ENCODE assay signal across 15 mouse cellular contexts in genomic region chr1:134512584-134512983, GRCm38 (mm10). TPM values are rescaled to one million over a fixed set of nuclear protein-coding genes. Genes with fewer than 3 reads are reported as not detected.
A peak's percentile ranks its signal among the peaks of the same experiment; 100 is the strongest.
DNase-seq lines count a peak whose midpoint lies in the region; ATAC-seq and TF ChIP-seq lines count a peak whose summit lies in the region.
"Had no signal": no experiment of that assay in that cellular context is flagged by ENCODE, and none has a peak within 500 bp of the region (broad histone marks: within the 10 kb centered on the region; RNA-seq: fewer than 3 reads in every experiment).

No protein-coding gene starts in this region.

- no peak for TF ChIP-seq POLR2A in heart, adult 2 months (IDR thresholded peaks at IDR 0.05; ENCODE audit: insufficient read depth, low read depth, low read length)

- H3K79me2 ChIP-seq in heart, adult 2 months (replicated peaks; ENCODE audit: control insufficient read depth, insufficient read depth, low read length): no peaks in the 10 kb centered on the region

- ATAC-seq in heart, embryonic 12.5 days (ENCODE audit: insufficient number of reproducible peaks, low FRiP score): no peak
- ATAC-seq in lung, embryonic 14.5 days (ENCODE audit: insufficient read depth): no peak
- no peak for ATAC-seq in hindbrain, postnatal 0 days
- 0 out of 2 replicates have a peak, but pooled peaks have one; percentile 30 for ATAC-seq in neural tube, embryonic 15.5 days (ENCODE audit: low FRiP score)

- H3K36me3 ChIP-seq in heart, embryonic 12.5 days: peaks cover 16% of the 10 kb centered on the region
- no peaks in the 10 kb centered on the region for H3K36me3 ChIP-seq in heart, adult 2 months (ENCODE audit: control insufficient read depth, insufficient read depth, low read length)
- peaks cover 12% of the 10 kb centered on the region; the same call in 1 of the 2 replicates for H3K36me3 ChIP-seq in lung, embryonic 14.5 days (ENCODE audit: insufficient read depth)
- H3K36me3 ChIP-seq in hindbrain, postnatal 0 days (ENCODE audit: insufficient read depth, low read length): peaks cover 4% of the 10 kb centered on the region; the same call in 1 of the 2 replicates
- peaks cover 15% of the 10 kb centered on the region for H3K36me3 ChIP-seq in neural tube, embryonic 15.5 days

- H3K9ac ChIP-seq in heart, embryonic 12.5 days: no peak overlapping the region
- H3K9ac ChIP-seq in heart, adult 2 months (ENCODE audit: low read depth, low read length): no peak overlapping the region
- no peak overlapping the region for H3K9ac ChIP-seq in lung, embryonic 14.5 days
- H3K9ac ChIP-seq in hindbrain, postnatal 0 days (replicated peaks; ENCODE audit: low read length): no peak overlapping the region
- no peak overlapping the region for H3K9ac ChIP-seq in neural tube, embryonic 15.5 days (replicated peaks)

- intact Hi-C loops in heart, adult 2 months (cut with DNase I): no loop called here

- DNase-seq in heart, adult 2 months: no peak
- no peak for DNase-seq in lung, embryonic 14.5 days
- no peak for DNase-seq in lung, adult 18-20 months
- DNase-seq in hindbrain, postnatal 0 days (ENCODE audit: low spot score): no peak
- DNase-seq in urinary bladder, postnatal 36 days (ENCODE audit: low spot score in 2 of 2): no peak
- DNase-seq in right cerebral cortex, postnatal 10 days (ENCODE audit: low spot score in 2 of 2): no peak
- DNase-seq: thymus, postnatal 25 days had no signal

- no peak for TF ChIP-seq CTCF in heart, adult 2 months (IDR thresholded peaks at IDR 0.05)
- no peak for TF ChIP-seq CTCF in lung, embryonic 14.5 days (IDR thresholded peaks at IDR 0.05; ENCODE audit: low read depth)
- TF ChIP-seq CTCF in hindbrain, postnatal 0 days (IDR thresholded peaks at IDR 0.05; ENCODE audit: low read depth): no peak

- no peak overlapping the region for H3K4me3 ChIP-seq in heart, embryonic 12.5 days
- H3K4me3 ChIP-seq in heart, adult 2 months: no peak overlapping the region
- no peak overlapping the region; the same call in 1 of the 2 replicates for H3K4me3 ChIP-seq in lung, embryonic 14.5 days (ENCODE audit: low read depth, low read length)
- no peak overlapping the region for H3K4me3 ChIP-seq in hindbrain, postnatal 0 days (ENCODE audit: low read length)
- no peak overlapping the region for H3K4me3 ChIP-seq in neural tube, embryonic 15.5 days (replicated peaks)

- H3K9me3 ChIP-seq in heart, embryonic 12.5 days (replicated peaks): no peaks in the 10 kb centered on the region
- no peaks in the 10 kb centered on the region for H3K9me3 ChIP-seq in lung, embryonic 14.5 days (ENCODE audit: low read depth, low read length)
- H3K9me3 ChIP-seq in hindbrain, postnatal 0 days (ENCODE audit: low read length): no peaks in the 10 kb centered on the region
- no peaks in the 10 kb centered on the region for H3K9me3 ChIP-seq in neural tube, embryonic 15.5 days (replicated peaks)
- H3K9me3 ChIP-seq: liver, embryonic 15.5 days had no signal

- TF ChIP-seq EP300 in heart, adult 2 months (IDR thresholded peaks at IDR 0.05; ENCODE audit: insufficient read depth, low read depth, low read length): no peak

- H3K27ac ChIP-seq in heart, embryonic 12.5 days (ENCODE audit: poor library complexity, severe bottlenecking): no peak overlapping the region
- H3K27ac ChIP-seq in heart, adult 2 months: no peak overlapping the region
- no peak overlapping the region for H3K27ac ChIP-seq in lung, embryonic 14.5 days (ENCODE audit: low read depth)
- no peak overlapping the region; the same call in 1 of the 2 replicates for H3K27ac ChIP-seq in hindbrain, postnatal 0 days
- H3K27ac ChIP-seq in neural tube, embryonic 15.5 days (replicated peaks): no peak overlapping the region
- H3K27ac ChIP-seq: kidney, postnatal 0 days; liver, embryonic 15.5 days had no signal

- WGBS in heart, embryonic 12.5 days: 53% methylated on average over 6 of the region's 6 CpGs
- WGBS in heart, adult 2 months: 73% methylated on average over 6 of the region's 6 CpGs
- WGBS in lung, embryonic 14.5 days: 57% methylated on average over 6 of the region's 6 CpGs
- 57% methylated on average over 6 of the region's 6 CpGs for WGBS in hindbrain, postnatal 0 days
- WGBS in neural tube, embryonic 15.5 days: 38% methylated on average over 6 of the region's 6 CpGs

- peaks cover 25% of the 10 kb centered on the region for H3K27me3 ChIP-seq in heart, embryonic 12.5 days (replicated peaks)
- no peaks in the 10 kb centered on the region for H3K27me3 ChIP-seq in heart, adult 2 months (ENCODE audit: control insufficient read depth, insufficient read depth, low read length)
- peaks cover 8% of the 10 kb centered on the region; the same call in 1 of the 2 replicates for H3K27me3 ChIP-seq in lung, embryonic 14.5 days (ENCODE audit: insufficient read depth, low read length)
- H3K27me3 ChIP-seq in hindbrain, postnatal 0 days (ENCODE audit: insufficient read depth, low read length): no peaks in the 10 kb centered on the region
- peaks cover 29% of the 10 kb centered on the region for H3K27me3 ChIP-seq in neural tube, embryonic 15.5 days (replicated peaks)

- H3K4me1 ChIP-seq in heart, embryonic 12.5 days (replicated peaks): peaks cover 31% of the 10 kb centered on the region
- peaks cover 4% of the 10 kb centered on the region; the same call in 1 of the 2 replicates for H3K4me1 ChIP-seq in heart, adult 2 months (ENCODE audit: control insufficient read depth, insufficient read depth, low read length)
- H3K4me1 ChIP-seq in lung, embryonic 14.5 days (ENCODE audit: insufficient read depth): peaks cover 14% of the 10 kb centered on the region
- peaks cover 15% of the 10 kb centered on the region for H3K4me1 ChIP-seq in hindbrain, postnatal 0 days (ENCODE audit: insufficient read depth, low read length)
- H3K4me1 ChIP-seq in neural tube, embryonic 15.5 days: peaks cover 22% of the 10 kb centered on the region

- H3K4me2 ChIP-seq in heart, embryonic 12.5 days: peak overlapping the region; percentile 92
- H3K4me2 ChIP-seq in lung, embryonic 14.5 days: peak overlapping the region; percentile 86
- peak overlapping the region; percentile 3; the same call in 1 of the 2 replicates for H3K4me2 ChIP-seq in hindbrain, postnatal 0 days (ENCODE audit: low read depth, low read length)
- H3K4me2 ChIP-seq in neural tube, embryonic 15.5 days: peak overlapping the region; percentile 64

RNA-seq across cellular contexts. Expression of gene Rabif, which starts 18.1 kb away (rescaled TPM):
- 32.2 and 32.8 TPM in 2 replicates for polyA plus RNA-seq in heart, embryonic 12.5 days (2016; fragmentation: Nextera tagmentation; extraction: Ambion mirVana)
- 1 to 10 TPM; 8.6 to 9.1 TPM for total RNA-seq in heart, adult 2 months (2021)
- polyA plus RNA-seq in heart, adult 2 months (2012; rRNA removed): 9.1 and 14.9 TPM in 2 replicates
- 38.4 and 39.6 TPM in 2 replicates for polyA plus RNA-seq in lung, embryonic 14.5 days (2014; fragmentation: Nextera tagmentation; extraction: Ambion mirVana)
- total RNA-seq in hindbrain, postnatal 0 days (2014; rRNA removed): 32.8 and 37.6 TPM in 2 replicates
- 68.6 and 69.2 TPM in 2 replicates for polyA plus RNA-seq in hindbrain, postnatal 0 days (2015; fragmentation: Nextera tagmentation; extraction: Ambion mirVana)
- 70.1 and 76.8 TPM in 2 replicates for polyA plus RNA-seq in neural tube, embryonic 15.5 days (2015; fragmentation: Nextera tagmentation; extraction: Ambion mirVana)

RNA-seq across cellular contexts. Expression of gene Mgat4e, which starts 36.9 kb away (rescaled TPM):
- polyA plus RNA-seq in heart, embryonic 12.5 days (2016; fragmentation: Nextera tagmentation; extraction: Ambion mirVana): not detected in 2 replicates
- not detected for total RNA-seq in heart, adult 2 months (2021)
- 0.20 TPM in 1 of 2 replicates, not detected in the other for polyA plus RNA-seq in heart, adult 2 months (2012; rRNA removed)
- polyA plus RNA-seq in lung, embryonic 14.5 days (2014; fragmentation: Nextera tagmentation; extraction: Ambion mirVana): 0.27 TPM in 1 of 2 replicates, not detected in the other
- total RNA-seq in hindbrain, postnatal 0 days (2014; rRNA removed): 0.18 TPM in 1 of 2 replicates, not detected in the other
- polyA plus RNA-seq in hindbrain, postnatal 0 days (2015; fragmentation: Nextera tagmentation; extraction: Ambion mirVana): not detected in 2 replicates
- polyA plus RNA-seq in neural tube, embryonic 15.5 days (2015; fragmentation: Nextera tagmentation; extraction: Ambion mirVana): not detected in 2 replicates
- total RNA-seq: adrenal gland, postnatal 25 days; gastrocnemius, postnatal 10 days; layer of hippocampus, postnatal 25 days had no signal
- polyA plus RNA-seq: kidney, postnatal 0 days; liver, embryonic 15.5 days; spleen, adult 2 months had no signal

RNA-seq across cellular contexts. Expression of gene Kdm5b, which starts 47.4 kb away (rescaled TPM):
- 39.9 and 41.4 TPM in 2 replicates for polyA plus RNA-seq in heart, embryonic 12.5 days (2016; fragmentation: Nextera tagmentation; extraction: Ambion mirVana)
- total RNA-seq in heart, adult 2 months (2021): 10 to 100 TPM; 11.6 to 13.2 TPM
- polyA plus RNA-seq in heart, adult 2 months (2012; rRNA removed): 3.3 and 7.0 TPM in 2 replicates
- 54.7 and 59.0 TPM in 2 replicates for polyA plus RNA-seq in lung, embryonic 14.5 days (2014; fragmentation: Nextera tagmentation; extraction: Ambion mirVana)
- 55.7 and 59.2 TPM in 2 replicates for total RNA-seq in hindbrain, postnatal 0 days (2014; rRNA removed)
- 41.9 and 42.1 TPM in 2 replicates for polyA plus RNA-seq in hindbrain, postnatal 0 days (2015; fragmentation: Nextera tagmentation; extraction: Ambion mirVana)
- 59.0 and 59.5 TPM in 2 replicates for polyA plus RNA-seq in neural tube, embryonic 15.5 days (2015; fragmentation: Nextera tagmentation; extraction: Ambion mirVana)

RNA-seq across cellular contexts. Expression of gene Klhl12, which starts 57.3 kb away (rescaled TPM):
- 18.8 and 20.4 TPM in 2 replicates for polyA plus RNA-seq in heart, embryonic 12.5 days (2016; fragmentation: Nextera tagmentation; extraction: Ambion mirVana)
- total RNA-seq in heart, adult 2 months (2021): 10 to 100 TPM; 20.2 to 21.8 TPM
- polyA plus RNA-seq in heart, adult 2 months (2012; rRNA removed): 9.3 and 15.7 TPM in 2 replicates
- 26.6 and 29.9 TPM in 2 replicates for polyA plus RNA-seq in lung, embryonic 14.5 days (2014; fragmentation: Nextera tagmentation; extraction: Ambion mirVana)
- total RNA-seq in hindbrain, postnatal 0 days (2014; rRNA removed): 25.6 and 28.5 TPM in 2 replicates
- 35.1 and 36.9 TPM in 2 replicates for polyA plus RNA-seq in hindbrain, postnatal 0 days (2015; fragmentation: Nextera tagmentation; extraction: Ambion mirVana)
- polyA plus RNA-seq in neural tube, embryonic 15.5 days (2015; fragmentation: Nextera tagmentation; extraction: Ambion mirVana): 35.6 and 36.7 TPM in 2 replicates

Comparison
In these comparisons a context has a peak if more than half of its experiments do, and no peak if none do; other contexts are left out.
1. H3K4me2 ChIP-seq: peak in every context shown above with its lines; median percentile 92 in heart, embryonic 12.5 days; 86 in lung, embryonic 14.5 days; 64 in neural tube, embryonic 15.5 days; 3 in hindbrain, postnatal 0 days.